Mouse (Mus musculus): ENCODE measurements around the gene Ces3a.
"Not testable (repeated sequence)": the region's sequence is repeated elsewhere in the genome, so short reads cannot be mapped to it uniquely, and the experiment has no call there.

DNA sequence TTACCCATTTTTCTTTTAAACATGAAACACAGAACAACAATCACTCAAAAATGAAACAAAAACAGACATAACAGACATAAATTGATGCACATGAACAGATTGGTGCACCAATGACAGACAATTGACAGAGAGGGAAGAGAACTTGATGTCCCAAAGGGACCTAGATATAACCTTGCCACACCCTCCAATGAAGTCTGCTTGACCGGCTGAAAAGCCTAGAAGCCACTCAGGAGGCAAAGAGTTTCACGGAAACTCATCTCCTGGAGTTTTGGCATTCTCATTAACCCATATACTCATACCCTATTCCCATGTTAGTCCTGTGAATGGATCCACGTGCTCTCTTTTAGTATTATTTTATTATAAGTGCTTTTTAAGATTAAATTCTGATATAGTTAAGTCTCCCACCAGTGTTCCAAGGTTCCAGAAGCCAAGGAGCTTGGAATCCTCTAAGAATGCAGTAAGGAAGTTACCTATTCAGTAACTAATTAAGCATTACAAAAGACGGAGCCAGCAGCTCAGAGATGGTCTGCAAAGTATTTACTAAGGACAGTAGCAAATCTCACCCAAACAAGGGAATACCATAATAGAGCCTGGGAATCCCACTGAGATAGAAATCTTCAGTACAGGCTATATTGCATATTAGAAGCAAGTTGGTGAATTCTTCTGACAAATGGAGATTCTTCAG is 53.8 kb downstream of the Ces3a start:
- not testable (repeated sequence) for TF ChIP-seq POLR2A (IDR thresholded peaks at IDR 0.05; ENCODE audit: extremely low read depth, insufficient read depth, low read length); CTCF (IDR thresholded peaks at IDR 0.05; ENCODE audit: low read depth, low read length)
